ENCODE assay signal across 8 mouse cellular contexts in genomic region chr11:116418841-116419462, GRCm38 (mm10). TPM values are rescaled to one million over a fixed set of nuclear protein-coding genes. Genes with fewer than 3 reads are reported as not detected.
DNase-seq lines count a peak whose midpoint lies in the region; ATAC-seq lines count a peak whose summit lies in the region.
"Had no signal": no experiment of that assay in that cellular context is flagged by ENCODE, and none has a peak within 500 bp of the region (broad histone marks: within the 10 kb centered on the region; RNA-seq: fewer than 3 reads in every experiment).

No protein-coding gene starts in this region.

- no peak overlapping the region for H3K4me3 ChIP-seq in kidney, embryonic 14.5 days (ENCODE audit: low read length)
- H3K4me3 ChIP-seq in embryonic facial prominence, embryonic 14.5 days (ENCODE audit: low read depth, low read length) = no peak overlapping the region
- no peak overlapping the region for H3K4me3 ChIP-seq in stomach, embryonic 15.5 days (replicated peaks)

- ATAC-seq in kidney, embryonic 14.5 days (ENCODE audit: low FRiP score, low TSS enrichment) = peak; percentile 25
- ATAC-seq in embryonic facial prominence, embryonic 14.5 days (ENCODE audit: low read depth) = peak; percentile 30; the same call in 1 of the 2 replicates
- no peak for ATAC-seq in stomach, embryonic 15.5 days (ENCODE audit: insufficient read depth, low FRiP score, low read depth)

- H3K36me3 ChIP-seq in kidney, embryonic 14.5 days (ENCODE audit: control insufficient read depth, insufficient read depth, low read length) = no peaks in the 10 kb centered on the region
- no peaks in the 10 kb centered on the region for H3K36me3 ChIP-seq in embryonic facial prominence, embryonic 14.5 days (ENCODE audit: control insufficient read depth, insufficient read depth, low read length)
- no peaks in the 10 kb centered on the region for H3K36me3 ChIP-seq in stomach, embryonic 15.5 days

- no peaks in the 10 kb centered on the region for H3K9me3 ChIP-seq in kidney, embryonic 14.5 days (ENCODE audit: control insufficient read depth, low read length)
- H3K9me3 ChIP-seq in embryonic facial prominence, embryonic 14.5 days (ENCODE audit: control insufficient read depth, low read length) = no peaks in the 10 kb centered on the region
- H3K9me3 ChIP-seq in stomach, embryonic 15.5 days = no peaks in the 10 kb centered on the region

- WGBS in kidney, embryonic 14.5 days = 55% methylated on average over 6 of the region's 6 CpGs
- WGBS in embryonic facial prominence, embryonic 14.5 days = 54% methylated on average over 6 of the region's 6 CpGs
- WGBS in stomach, embryonic 15.5 days = 60% methylated on average over 6 of the region's 6 CpGs

- no peak for DNase-seq in kidney, postnatal 14 days
- peak; percentile 49 for DNase-seq in testis, postnatal 10 days (ENCODE audit: low spot score)
- no peak for DNase-seq in testis, postnatal 14 days (ENCODE audit: low spot score)
- DNase-seq in embryonic facial prominence, embryonic 14.5 days (ENCODE audit: low spot score) = no peak
- DNase-seq in adrenal gland, adult 18-20 months (ENCODE audit: low spot score in 2 of 2) = no peak

- H3K27me3 ChIP-seq in kidney, embryonic 14.5 days (ENCODE audit: control insufficient read depth, insufficient read depth, low read length) = no peaks in the 10 kb centered on the region
- no peaks in the 10 kb centered on the region for H3K27me3 ChIP-seq in embryonic facial prominence, embryonic 14.5 days (replicated peaks; ENCODE audit: control insufficient read depth, insufficient read depth, low read length)
- H3K27me3 ChIP-seq in stomach, embryonic 15.5 days (replicated peaks) = no peaks in the 10 kb centered on the region

- peaks cover 19% of the 10 kb centered on the region for H3K4me1 ChIP-seq in kidney, embryonic 14.5 days (ENCODE audit: control insufficient read depth, insufficient read depth, low read length)
- H3K4me1 ChIP-seq in embryonic facial prominence, embryonic 14.5 days (ENCODE audit: control insufficient read depth, insufficient read depth, low read length) = peaks cover 17% of the 10 kb centered on the region
- H3K4me1 ChIP-seq in stomach, embryonic 15.5 days = peaks cover 13% of the 10 kb centered on the region; the same call in 1 of the 2 replicates

- H3K27ac ChIP-seq in kidney, embryonic 14.5 days (ENCODE audit: low read depth, low read length) = peak overlapping the region; percentile 86
- H3K27ac ChIP-seq in embryonic facial prominence, embryonic 14.5 days (replicated peaks; ENCODE audit: low read depth, low read length) = peak overlapping the region; percentile 89
- peak overlapping the region; percentile 54 for H3K27ac ChIP-seq in stomach, embryonic 15.5 days

- no peak overlapping the region for H3K9ac ChIP-seq in kidney, embryonic 14.5 days (ENCODE audit: low read depth, low read length)
- no peak overlapping the region for H3K9ac ChIP-seq in embryonic facial prominence, embryonic 14.5 days (ENCODE audit: low read depth, low read length)
- H3K9ac ChIP-seq in stomach, embryonic 15.5 days = no peak overlapping the region

- H3K4me2 ChIP-seq in kidney, embryonic 14.5 days (replicated peaks; ENCODE audit: low read depth, low read length) = no peak overlapping the region
- no peak overlapping the region for H3K4me2 ChIP-seq in embryonic facial prominence, embryonic 14.5 days (ENCODE audit: low read depth, low read length)
- H3K4me2 ChIP-seq in stomach, embryonic 15.5 days = no peak overlapping the region

RNA-seq across cellular contexts. Expression of gene Rnf157, which starts 6.1 kb away (rescaled TPM):
- polyA plus RNA-seq in kidney, embryonic 14.5 days (2014; fragmentation: Nextera tagmentation; extraction: Ambion mirVana) = 9.1 and 14.1 TPM in 2 replicates
- 17.7 and 18.2 TPM in 2 replicates for polyA plus RNA-seq in embryonic facial prominence, embryonic 14.5 days (2014; fragmentation: Nextera tagmentation; extraction: Ambion mirVana)
- polyA plus RNA-seq in stomach, embryonic 15.5 days (2015; fragmentation: Nextera tagmentation; extraction: Ambion mirVana) = 13.5 and 14.5 TPM in 2 replicates
- 1 to 10 TPM; 3.7 to 6.8 TPM for total RNA-seq in adrenal gland, adult 18-20 months (2021)

RNA-seq across cellular contexts. Expression of gene Ubald2, which starts 14.9 kb away (rescaled TPM):
- 79.7 and 80.8 TPM in 2 replicates for polyA plus RNA-seq in kidney, embryonic 14.5 days (2014; fragmentation: Nextera tagmentation; extraction: Ambion mirVana)
- 46.3 and 47.6 TPM in 2 replicates for polyA plus RNA-seq in embryonic facial prominence, embryonic 14.5 days (2014; fragmentation: Nextera tagmentation; extraction: Ambion mirVana)
- polyA plus RNA-seq in stomach, embryonic 15.5 days (2015; fragmentation: Nextera tagmentation; extraction: Ambion mirVana) = 37.7 and 37.9 TPM in 2 replicates
- total RNA-seq in adrenal gland, adult 18-20 months (2021) = 10 to 100 TPM; 19.1 to 22.5 TPM

RNA-seq across cellular contexts. Expression of gene Qrich2, which starts 47.1 kb away (rescaled TPM):
- 0.34 and 0.39 TPM in 2 replicates for polyA plus RNA-seq in kidney, embryonic 14.5 days (2014; fragmentation: Nextera tagmentation; extraction: Ambion mirVana)
- polyA plus RNA-seq in embryonic facial prominence, embryonic 14.5 days (2014; fragmentation: Nextera tagmentation; extraction: Ambion mirVana) = 0.14 and 0.30 TPM in 2 replicates
- polyA plus RNA-seq in stomach, embryonic 15.5 days (2015; fragmentation: Nextera tagmentation; extraction: Ambion mirVana) = 0.46 and 0.50 TPM in 2 replicates
- total RNA-seq in adrenal gland, adult 18-20 months (2021) = not detected
- polyA plus RNA-seq: liver, embryonic 16.5 days had no signal
